Mouse (Mus musculus) spleen, adult 2 months (tissue): ENCODE results near the gene Dennd4b.

ENCODE experiments used
- CTCF ChIP-seq: fragments of 200-500 bp; IDR thresholded peaks from 2 replicates; pipeline ENCODE4 v1.5.1; 2011; ENCODE audit warnings: mild to moderate bottlenecking, inconsistent platforms; ENCODE audit not compliant: insufficient read depth, insufficient read length, insufficient replicate concordance; ENCODE audit errors: extremely low read depth
- POLR2A ChIP-seq: fragments of 200-500 bp; IDR thresholded peaks from 2 replicates; pipeline ENCODE4 v1.6.1; 2011; ENCODE audit warnings: low read depth, low read length, inconsistent platforms

GRCm38 (mm10) chr3:90254419-90255193, 10.4 kb upstream of the Dennd4b start:
- TF ChIP-seq CTCF, result no peak
- TF ChIP-seq POLR2A, result no peak
